Mouse (Mus musculus): ENCODE data around the gene Rbfox3. TPM values are rescaled to one million over a fixed set of nuclear protein-coding genes. Genes with fewer than 3 reads are reported as not detected.

The Rbfox3 gene
- polyA plus RNA-seq, 1 experiment from 2014 or later = 1.1 TPM

- H3K4me2 ChIP-seq = no peak overlapping the region
- H3K4me3 ChIP-seq (ENCODE audit: low read depth, low read length) = no peak overlapping the region
- no peak overlapping the region for H3K9ac ChIP-seq (ENCODE audit: low read depth, low read length)
- peaks cover 16% of the 10 kb centered on the region for H3K27me3 ChIP-seq (replicated peaks; ENCODE audit: control insufficient read depth, insufficient read depth, low read length)
- no peaks in the 10 kb centered on the region for H3K9me3 ChIP-seq (ENCODE audit: control insufficient read depth, low read length)
- DNase-seq (ENCODE audit: low spot score) = no peak
- H3K27ac ChIP-seq (ENCODE audit: low read depth, low read length) = no peak overlapping the region
- WGBS = 71% methylated on average over 4 of the region's 4 CpGs
- no peaks in the 10 kb centered on the region for H3K4me1 ChIP-seq (replicated peaks; ENCODE audit: control insufficient read depth, insufficient read depth, low read length)
- H3K36me3 ChIP-seq (ENCODE audit: control insufficient read depth, insufficient read depth, low read length) = no peaks in the 10 kb centered on the region
- no peak for ATAC-seq (replicated peaks; ENCODE audit: low FRiP score)
These were observed 358.9 kb downstream of the Rbfox3 start for GRCm38 (mm10) chr11:118552478-118552877.

- Histone ChIP-seq H3K4me3 (ENCODE audit: low read depth, low read length) (no peak overlapping the region), H3K4me1 (replicated peaks; ENCODE audit: control insufficient read depth, insufficient read depth, low read length) (no peaks in the 10 kb centered on the region), H3K4me2 (no peak overlapping the region), H3K9me3 (ENCODE audit: control insufficient read depth, low read length) (no peaks in the 10 kb centered on the region), H3K9ac (ENCODE audit: low read depth, low read length) (no peak overlapping the region), H3K27ac (ENCODE audit: low read depth, low read length) (no peak overlapping the region), H3K36me3 (ENCODE audit: control insufficient read depth, insufficient read depth, low read length) (no peaks in the 10 kb centered on the region), H3K27me3 (replicated peaks; ENCODE audit: control insufficient read depth, insufficient read depth, low read length) (peaks cover 16% of the 10 kb centered on the region)
- 37% methylated on average over 3 of the region's 3 CpGs for WGBS
- ATAC-seq (replicated peaks; ENCODE audit: low FRiP score) = no peak
- DNase-seq (ENCODE audit: low spot score) = no peak
These were observed 359.7 kb downstream of the Rbfox3 start for GRCm38 (mm10) chr11:118551705-118552104.

GRCm38 (mm10) chr11:118550773-118551520, 360.4 kb downstream of the Rbfox3 start:
- Histone ChIP-seq H3K27me3 (replicated peaks; ENCODE audit: control insufficient read depth, insufficient read depth, low read length) (peaks cover 16% of the 10 kb centered on the region), H3K4me3 (ENCODE audit: low read depth, low read length) (no peak overlapping the region), H3K4me2 (no peak overlapping the region), H3K36me3 (ENCODE audit: control insufficient read depth, insufficient read depth, low read length) (no peaks in the 10 kb centered on the region), H3K9me3 (ENCODE audit: control insufficient read depth, low read length) (no peaks in the 10 kb centered on the region), H3K9ac (ENCODE audit: low read depth, low read length) (no peak overlapping the region), H3K27ac (ENCODE audit: low read depth, low read length) (no peak overlapping the region), H3K4me1 (replicated peaks; ENCODE audit: control insufficient read depth, insufficient read depth, low read length) (no peaks in the 10 kb centered on the region)
- DNase-seq (ENCODE audit: low spot score) = no peak
- ATAC-seq (replicated peaks; ENCODE audit: low FRiP score) = no peak
- 36% methylated on average over 17 of the region's 17 CpGs for WGBS

- H3K9me3 ChIP-seq (ENCODE audit: control insufficient read depth, low read length) = no peaks in the 10 kb centered on the region
- H3K4me2 ChIP-seq = no peak overlapping the region
- WGBS = 76% methylated on average over 9 of the region's 9 CpGs
- ATAC-seq (replicated peaks; ENCODE audit: low FRiP score) = no peak
- H3K27me3 ChIP-seq (replicated peaks; ENCODE audit: control insufficient read depth, insufficient read depth, low read length) = peaks cover 4% of the 10 kb centered on the region
- H3K4me3 ChIP-seq (ENCODE audit: low read depth, low read length) = no peak overlapping the region
- H3K36me3 ChIP-seq (ENCODE audit: control insufficient read depth, insufficient read depth, low read length) = no peaks in the 10 kb centered on the region
- H3K27ac ChIP-seq (ENCODE audit: low read depth, low read length) = no peak overlapping the region
- no peaks in the 10 kb centered on the region for H3K4me1 ChIP-seq (replicated peaks; ENCODE audit: control insufficient read depth, insufficient read depth, low read length)
- no peak for DNase-seq (ENCODE audit: low spot score)
- H3K9ac ChIP-seq (ENCODE audit: low read depth, low read length) = no peak overlapping the region
These were observed 363.2 kb downstream of the Rbfox3 start for GRCm38 (mm10) chr11:118548242-118548641.

- Histone ChIP-seq H3K36me3 (ENCODE audit: control insufficient read depth, insufficient read depth, low read length) (no peaks in the 10 kb centered on the region), H3K9ac (ENCODE audit: low read depth, low read length) (no peak overlapping the region), H3K9me3 (ENCODE audit: control insufficient read depth, low read length) (no peaks in the 10 kb centered on the region), H3K27me3 (replicated peaks; ENCODE audit: control insufficient read depth, insufficient read depth, low read length) (peaks cover 4% of the 10 kb centered on the region), H3K27ac (ENCODE audit: low read depth, low read length) (no peak overlapping the region), H3K4me2 (no peak overlapping the region), H3K4me1 (replicated peaks; ENCODE audit: control insufficient read depth, insufficient read depth, low read length) (no peaks in the 10 kb centered on the region), H3K4me3 (ENCODE audit: low read depth, low read length) (no peak overlapping the region)
- no peak for ATAC-seq (replicated peaks; ENCODE audit: low FRiP score)
- no peak for DNase-seq (ENCODE audit: low spot score)
- 70% methylated on average over 8 of the region's 8 CpGs for WGBS
These were observed 365.1 kb downstream of the Rbfox3 start for GRCm38 (mm10) chr11:118546269-118546668.

- Histone ChIP-seq H3K27me3 (replicated peaks; ENCODE audit: control insufficient read depth, insufficient read depth, low read length) (peaks cover 4% of the 10 kb centered on the region), H3K4me3 (ENCODE audit: low read depth, low read length) (no peak overlapping the region), H3K9ac (ENCODE audit: low read depth, low read length) (no peak overlapping the region), H3K4me1 (replicated peaks; ENCODE audit: control insufficient read depth, insufficient read depth, low read length) (no peaks in the 10 kb centered on the region), H3K27ac (ENCODE audit: low read depth, low read length) (no peak overlapping the region), H3K4me2 (no peak overlapping the region), H3K36me3 (ENCODE audit: control insufficient read depth, insufficient read depth, low read length) (no peaks in the 10 kb centered on the region), H3K9me3 (ENCODE audit: control insufficient read depth, low read length) (no peaks in the 10 kb centered on the region)
- WGBS = 20% methylated on average over 4 of the region's 4 CpGs
- ATAC-seq (replicated peaks; ENCODE audit: low FRiP score) = no peak
- no peak for DNase-seq (ENCODE audit: low spot score)
These were observed 365.7 kb downstream of the Rbfox3 start for GRCm38 (mm10) chr11:118545690-118546089.

- 67% methylated on average over 6 of the region's 6 CpGs for WGBS
- no peak overlapping the region for H3K4me2 ChIP-seq
- no peaks in the 10 kb centered on the region for H3K4me1 ChIP-seq (replicated peaks; ENCODE audit: control insufficient read depth, insufficient read depth, low read length)
- H3K27me3 ChIP-seq (replicated peaks; ENCODE audit: control insufficient read depth, insufficient read depth, low read length) = no peaks in the 10 kb centered on the region
- ATAC-seq (replicated peaks; ENCODE audit: low FRiP score) (no peak), DNase-seq (ENCODE audit: low spot score) (no peak)
- no peak overlapping the region for H3K4me3 ChIP-seq (ENCODE audit: low read depth, low read length)
- no peaks in the 10 kb centered on the region for H3K9me3 ChIP-seq (ENCODE audit: control insufficient read depth, low read length)
- H3K27ac ChIP-seq (ENCODE audit: low read depth, low read length) = no peak overlapping the region
- no peaks in the 10 kb centered on the region for H3K36me3 ChIP-seq (ENCODE audit: control insufficient read depth, insufficient read depth, low read length)
- no peak overlapping the region for H3K9ac ChIP-seq (ENCODE audit: low read depth, low read length)
These were observed 366.8 kb downstream of the Rbfox3 start for GRCm38 (mm10) chr11:118544564-118544963.

- WGBS = 60% methylated on average over 7 of the region's 7 CpGs
- H3K27ac ChIP-seq (ENCODE audit: low read depth, low read length) = no peak overlapping the region
- no peak overlapping the region for H3K4me3 ChIP-seq (ENCODE audit: low read depth, low read length)
- no peak overlapping the region for H3K4me2 ChIP-seq
- no peak for ATAC-seq (replicated peaks; ENCODE audit: low FRiP score)
- no peak overlapping the region for H3K9ac ChIP-seq (ENCODE audit: low read depth, low read length)
- H3K36me3 ChIP-seq (ENCODE audit: control insufficient read depth, insufficient read depth, low read length) = no peaks in the 10 kb centered on the region
- H3K4me1 ChIP-seq (replicated peaks; ENCODE audit: control insufficient read depth, insufficient read depth, low read length) = no peaks in the 10 kb centered on the region
- H3K27me3 ChIP-seq (replicated peaks; ENCODE audit: control insufficient read depth, insufficient read depth, low read length) = no peaks in the 10 kb centered on the region; the same call in 1 of the 2 replicates
- no peaks in the 10 kb centered on the region for H3K9me3 ChIP-seq (ENCODE audit: control insufficient read depth, low read length)
- DNase-seq (ENCODE audit: low spot score) = no peak
These were observed 368.5 kb downstream of the Rbfox3 start for GRCm38 (mm10) chr11:118542906-118543305.

- DNase-seq (ENCODE audit: low spot score) = no peak
These were observed 370.9 kb downstream of the Rbfox3 start for GRCm38 (mm10) chr11:118540411-118541026.

More at GRCm38 (mm10) chr11:118540411-118541026, 370.9 kb downstream of the Rbfox3 start:
- Histone ChIP-seq H3K27me3 (replicated peaks; ENCODE audit: control insufficient read depth, insufficient read depth, low read length) (peaks cover 3% of the 10 kb centered on the region; the same call in 1 of the 2 replicates), H3K9ac (ENCODE audit: low read depth, low read length) (no peak overlapping the region), H3K36me3 (ENCODE audit: control insufficient read depth, insufficient read depth, low read length) (no peaks in the 10 kb centered on the region), H3K27ac (ENCODE audit: low read depth, low read length) (no peak overlapping the region), H3K4me3 (ENCODE audit: low read depth, low read length) (no peak overlapping the region), H3K9me3 (ENCODE audit: control insufficient read depth, low read length) (no peaks in the 10 kb centered on the region), H3K4me2 (no peak overlapping the region), H3K4me1 (replicated peaks; ENCODE audit: control insufficient read depth, insufficient read depth, low read length) (no peaks in the 10 kb centered on the region)
- WGBS = 52% methylated on average over 12 of the region's 12 CpGs
- no peak for ATAC-seq (replicated peaks; ENCODE audit: low FRiP score)

Data from liver, embryonic 11.5 days (tissue).